Mouse (Mus musculus) monocyte, adult 2 months (primary cell): ENCODE data around the gene Postn.

ENCODE experiments used
- DNase-seq, 2 experiments: peaks; one replicate each; pipeline ENCODE4 v3.0.0; 2022; ENCODE audit warnings: low spot score in 2 of 2, low read depth in 1 of 2

The Postn gene

GRCm38 (mm10) chr3:54360897-54361296, at the start of gene Postn:
TSS of gene Postn (plus strand) at chr3:54361109.
- no peak for DNase-seq

- no peak for DNase-seq
Measured at GRCm38 (mm10) chr3:54314055-54314454, 46.9 kb upstream of the Postn start.

GRCm38 (mm10) chr3:54352891-54353652, 7.8 kb upstream of the Postn start:
- DNase-seq, result peak in 1 of 2 experiments; percentile 4

GRCm38 (mm10) chr3:54357561-54357960, 3.3 kb upstream of the Postn start:
- DNase-seq, result no peak

DNA sequence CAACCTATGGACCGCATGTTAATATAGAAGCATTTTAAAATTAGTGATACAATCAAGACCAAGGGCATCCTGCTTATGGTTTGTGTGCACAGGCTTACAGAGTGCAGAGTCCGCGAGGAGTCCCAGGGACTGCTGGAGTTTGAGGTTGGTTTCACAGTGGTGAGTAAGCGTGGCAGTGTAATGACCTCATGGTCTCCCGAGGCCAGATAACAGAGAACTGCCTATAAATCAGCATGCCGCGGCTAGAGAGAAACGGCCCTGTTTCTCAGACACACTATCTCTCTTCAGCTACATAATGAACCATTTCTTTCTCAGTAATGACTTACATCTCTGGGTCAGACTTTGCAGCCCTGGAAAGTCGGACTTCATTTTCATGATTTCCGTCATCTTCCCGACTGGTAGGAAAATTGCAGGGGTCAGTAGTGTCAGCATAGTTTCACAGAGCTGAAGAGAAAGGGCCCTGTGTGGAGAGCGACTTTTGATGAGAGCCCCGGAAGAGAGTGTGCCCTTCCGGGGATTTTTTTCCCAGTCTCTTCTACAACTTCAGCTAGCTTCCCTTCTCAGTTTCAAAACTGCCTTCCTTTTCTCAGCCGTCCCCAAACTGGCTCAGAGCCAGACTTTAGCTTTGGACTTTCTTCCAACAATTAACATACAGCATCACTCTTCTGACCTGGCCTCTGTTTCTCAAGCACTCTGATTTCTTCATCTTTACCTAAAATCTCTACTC, 2.3 kb upstream of the Postn start:
- no peak for DNase-seq

- DNase-seq, result no peak
Measured at GRCm38 (mm10) chr3:54361656-54362055, 747 bp downstream of the Postn start.

DNA sequence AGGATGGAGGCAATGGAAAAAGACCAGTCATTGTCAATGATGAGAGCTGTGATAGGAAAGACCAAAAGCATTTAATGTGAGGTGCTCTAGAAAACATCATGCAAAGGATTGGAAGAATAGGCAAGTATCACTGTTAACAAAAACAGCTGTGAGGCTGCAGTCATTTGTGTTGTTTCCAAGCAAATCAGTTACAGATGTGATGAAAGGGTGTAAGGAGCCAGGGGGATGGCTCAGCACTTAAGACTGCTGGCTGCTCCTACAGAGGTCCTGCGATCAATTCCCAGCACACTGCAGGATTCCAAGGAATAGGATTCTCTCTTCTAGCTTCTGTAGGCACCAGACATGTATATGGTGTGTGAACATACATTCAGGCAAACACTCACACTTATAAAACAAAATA, 10.1 kb downstream of the Postn start:
- no peak for DNase-seq

GRCm38 (mm10) chr3:54372625-54373024, 11.7 kb downstream of the Postn start:
- no peak for DNase-seq

DNA sequence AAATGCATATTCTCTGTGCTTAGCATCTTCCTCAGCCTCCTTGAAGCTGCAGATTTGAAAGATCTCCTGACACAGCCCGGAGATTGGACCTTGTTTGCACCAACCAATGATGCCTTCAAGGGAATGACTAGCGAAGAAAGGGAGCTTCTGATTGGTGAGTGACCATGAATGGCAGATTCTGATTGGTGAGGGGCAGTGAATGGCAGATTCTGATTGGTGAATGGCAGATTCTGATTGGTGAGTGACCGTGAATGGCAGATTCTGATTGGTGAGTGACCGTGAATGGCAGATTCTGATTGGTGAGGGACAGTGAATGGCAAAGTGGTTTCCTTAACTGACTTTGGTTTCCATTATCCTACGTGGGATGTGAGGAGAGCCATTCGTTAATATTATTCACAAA, 15.1 kb downstream of the Postn start:
- DNase-seq, result no peak

GRCm38 (mm10) chr3:54377647-54378046, 16.7 kb downstream of the Postn start:
- DNase-seq, result no peak

DNA sequence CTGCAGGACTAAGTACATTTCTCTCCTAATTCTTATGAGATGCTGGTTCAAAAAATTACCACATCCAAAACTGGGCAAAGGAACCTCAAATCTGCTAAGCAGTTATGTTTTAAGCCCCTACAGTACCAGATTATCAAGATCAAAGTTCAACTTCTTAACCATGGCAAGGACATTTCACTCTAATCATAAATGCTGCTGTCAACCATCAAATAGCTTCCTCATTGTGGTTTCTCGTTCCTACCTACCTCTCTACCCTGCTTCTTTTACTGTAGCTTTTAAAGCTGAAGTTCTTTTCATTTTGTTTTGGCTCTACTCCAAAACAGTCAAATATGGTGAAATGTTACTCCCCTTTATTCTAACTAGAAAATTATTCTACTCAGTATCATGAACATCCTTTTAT, 17.2 kb downstream of the Postn start:
- DNase-seq, result no peak

DNA sequence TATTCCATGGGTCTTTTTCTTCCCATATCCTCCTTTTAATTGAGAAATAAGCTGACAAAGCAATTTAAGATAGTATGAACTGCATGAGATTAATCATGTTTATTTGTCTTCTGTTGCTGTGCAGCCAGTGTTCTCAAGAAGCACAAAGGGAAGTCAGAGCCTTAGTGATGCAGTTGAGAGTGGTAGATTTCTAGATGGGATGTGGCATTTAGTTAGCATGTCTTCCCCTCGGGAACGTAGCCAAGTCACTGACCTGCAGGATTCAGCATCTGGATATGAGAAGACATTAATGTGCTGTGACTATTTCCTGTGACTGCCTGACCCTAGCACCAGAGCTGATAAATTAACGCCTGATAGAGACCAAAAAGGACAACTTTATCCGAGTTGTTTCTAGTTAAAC, 19.1 kb downstream of the Postn start:
- no peak for DNase-seq

DNA sequence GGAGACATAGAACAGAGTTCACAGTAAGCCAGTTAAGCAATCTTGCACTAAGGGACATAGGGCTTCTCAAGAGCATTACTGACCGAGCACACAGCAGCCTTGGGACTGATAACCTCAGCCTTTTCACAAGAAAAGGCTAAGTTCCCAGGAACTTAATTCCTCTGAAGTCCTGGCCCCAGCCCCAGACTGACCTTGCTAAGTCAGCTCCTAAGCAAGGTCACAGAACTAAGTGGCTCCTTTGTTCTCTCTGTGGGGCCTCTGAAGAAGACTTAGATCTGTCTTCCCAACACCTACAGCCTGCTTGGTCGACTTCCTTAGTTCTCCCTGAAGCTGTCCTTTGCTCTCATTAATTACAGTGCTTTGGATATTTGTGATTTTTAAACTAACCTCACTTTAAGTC, 38.4 kb downstream of the Postn start:
- DNase-seq, result no peak

- DNase-seq, result no peak
Measured at GRCm38 (mm10) chr3:54399911-54400310, 39.0 kb downstream of the Postn start.

- no peak for DNase-seq
Measured at GRCm38 (mm10) chr3:54400617-54401016, 39.7 kb downstream of the Postn start.

DNA sequence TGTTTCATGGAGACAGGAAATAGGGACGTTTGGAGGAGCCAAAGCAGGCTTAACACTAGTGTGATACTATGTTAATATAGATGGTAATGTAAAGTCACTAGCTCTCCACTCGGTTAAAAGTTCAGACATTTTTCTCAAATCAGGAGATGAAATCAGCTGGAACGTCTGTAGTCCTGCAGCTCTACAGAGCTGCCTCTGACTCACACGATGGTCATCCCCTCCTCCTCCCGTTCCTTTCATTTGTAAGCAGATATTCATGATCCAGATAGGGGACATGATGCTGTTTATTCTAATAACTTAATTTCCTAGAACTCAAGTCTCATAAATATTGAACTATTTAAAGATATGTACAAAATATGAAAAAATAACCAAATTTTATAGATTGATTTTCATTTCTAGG, 40.8 kb downstream of the Postn start:
- no peak for DNase-seq

GRCm38 (mm10) chr3:54403791-54404190, 42.9 kb downstream of the Postn start:
- DNase-seq, result no peak

- no peak for DNase-seq
Measured at GRCm38 (mm10) chr3:54406567-54406966, 45.7 kb downstream of the Postn start.

- no peak for DNase-seq
Measured at GRCm38 (mm10) chr3:54411052-54411451, 50.1 kb downstream of the Postn start.

DNA sequence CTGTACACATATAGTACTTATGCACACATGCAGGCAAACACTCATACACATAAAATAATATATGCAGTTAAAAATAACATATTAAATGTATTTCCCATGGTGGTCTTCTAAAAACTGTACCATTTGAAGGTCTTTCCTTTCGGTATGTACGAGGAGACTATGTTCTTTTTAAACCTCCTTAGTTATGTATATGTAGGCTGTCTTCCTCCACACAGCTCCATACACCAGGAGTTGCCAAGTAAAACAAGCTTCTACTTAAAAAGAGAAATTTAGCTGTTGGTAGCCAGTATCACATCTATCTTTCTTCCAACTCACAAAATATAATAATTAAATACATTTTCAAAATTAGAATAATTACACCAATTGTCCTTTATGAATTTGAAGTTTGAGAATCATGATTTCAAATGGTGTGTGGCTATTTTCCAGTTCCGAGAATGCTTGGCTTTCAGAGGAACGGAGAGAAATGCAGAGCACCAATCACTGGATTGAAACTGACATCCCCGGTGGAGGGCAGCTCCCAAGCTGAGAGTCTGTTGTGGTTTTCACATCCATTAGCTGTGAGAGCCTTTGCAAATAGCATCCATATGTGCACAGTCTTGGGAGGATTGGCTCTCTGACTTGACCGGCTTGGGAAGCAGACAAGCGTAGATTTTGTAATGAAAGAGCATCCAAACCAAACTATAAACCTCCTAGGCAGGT, 52.1 kb downstream of the Postn start:
- DNase-seq, result no peak

DNA sequence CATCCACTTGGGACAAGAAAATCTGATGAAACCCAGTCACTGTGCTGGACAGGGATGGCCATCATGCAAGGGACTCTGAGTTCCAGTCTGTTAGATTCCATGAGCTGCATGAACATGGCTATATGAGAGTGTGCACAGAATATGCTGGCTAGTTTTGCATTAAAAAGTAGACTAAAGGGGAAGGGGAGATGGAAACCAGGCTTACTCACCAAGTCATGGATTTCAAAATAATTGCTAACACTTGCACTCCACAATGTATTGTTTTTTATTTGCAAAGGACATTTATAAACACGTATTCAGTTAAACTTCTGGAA, 52.6 kb downstream of the Postn start:
- DNase-seq, result no peak

- DNase-seq, result no peak
Measured at GRCm38 (mm10) chr3:54414386-54414785, 53.5 kb downstream of the Postn start.
